Mouse (Mus musculus) liver, postnatal 0 days (tissue): ENCODE measurements around the gene C1qtnf7.

ENCODE experiments used
- CTCF ChIP-seq: sonication (generic); IDR thresholded peaks from 2 replicates; pipeline ENCODE4 v1.5.1; 2016; ENCODE audit warnings: antibody characterized with exemption, low read depth
- EP300 ChIP-seq: IDR thresholded peaks from 2 replicates; pipeline ENCODE4 v1.6.1; 2016; ENCODE audit warnings: antibody characterized with exemption, low read depth, mild to moderate bottlenecking

DNA sequence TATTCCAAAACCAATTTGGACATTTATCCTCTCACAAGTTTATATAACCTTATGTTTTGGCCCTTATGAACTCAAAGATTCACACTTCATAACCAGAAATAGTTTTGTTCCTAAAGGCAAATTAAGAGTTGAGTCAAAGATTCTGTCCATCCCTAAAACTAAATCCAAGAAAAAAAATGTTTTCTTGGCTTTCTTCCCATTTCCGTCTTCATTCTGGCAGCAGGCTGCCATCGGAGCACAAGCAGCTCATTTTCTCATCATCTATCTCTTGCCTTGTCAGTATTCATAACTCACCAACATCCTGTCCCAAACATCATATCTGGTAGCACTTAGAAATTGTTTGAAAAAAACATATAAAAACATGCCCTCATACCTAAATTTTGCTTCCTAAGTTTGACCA, 6.9 kb upstream of the C1qtnf7 start:
- no peak for TF ChIP-seq CTCF
- no peak for TF ChIP-seq EP300
